Mouse (Mus musculus): ENCODE data around the gene Cela3b.

Gene Cela3b

GRCm38 (mm10) chr4:137430502-137430901 is at the start of gene Cela3b:
TSS of gene Cela3b (minus strand) at chr4:137430540.
- DNase-seq = no peak

GRCm38 (mm10) chr4:137479757-137480156 is 49.4 kb upstream of the Cela3b start:
- DNase-seq = no peak

DNA sequence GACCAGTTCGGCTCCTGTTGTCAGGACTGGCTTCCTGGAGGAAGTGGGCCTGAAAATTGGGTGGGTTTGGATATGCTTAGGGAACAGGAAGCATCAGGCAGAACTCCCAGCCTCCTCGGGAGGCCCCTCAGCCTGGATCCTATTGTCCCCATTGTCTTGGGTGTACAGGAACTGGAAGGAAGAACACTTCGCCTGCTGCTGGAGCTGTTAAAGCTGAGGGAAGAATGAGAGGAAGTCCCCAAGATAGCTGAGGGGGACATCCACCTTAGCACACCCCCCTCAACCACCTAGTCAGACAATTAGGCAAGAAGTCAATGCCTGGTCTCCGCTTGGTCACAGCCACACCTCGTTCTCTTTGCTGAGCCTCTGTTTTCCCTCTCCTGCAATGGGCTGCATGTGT is 48.0 kb upstream of the Cela3b start:
- DNase-seq = no peak

- DNase-seq = no peak
Measured at GRCm38 (mm10) chr4:137477611-137478010, 47.3 kb upstream of the Cela3b start.

DNA sequence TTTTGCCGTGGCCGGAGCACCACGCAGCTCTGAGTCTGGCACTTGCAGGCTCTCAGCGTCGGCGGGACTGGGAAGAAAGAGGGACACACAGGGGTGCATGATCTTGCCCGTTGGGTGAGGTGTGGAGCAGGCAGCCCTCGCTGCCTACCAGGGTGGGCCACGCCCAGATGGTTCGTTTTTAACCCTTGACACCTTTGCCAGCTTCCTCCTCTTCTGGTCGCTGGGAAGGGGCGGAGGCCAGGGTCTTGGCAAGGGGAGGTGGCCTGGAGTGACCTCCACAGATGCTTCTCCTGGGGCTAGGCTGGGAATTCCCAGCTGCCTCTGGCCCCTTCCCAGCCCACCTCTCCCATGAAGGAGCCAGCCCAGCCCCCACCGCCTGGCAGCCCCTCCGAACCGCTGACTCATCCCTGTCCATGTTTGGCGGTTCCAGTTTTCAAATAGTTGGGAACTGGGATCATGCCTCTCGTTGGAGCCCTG is 46.5 kb upstream of the Cela3b start:
- no peak for DNase-seq

- DNase-seq = no peak
Measured at GRCm38 (mm10) chr4:137476065-137476760, 45.9 kb upstream of the Cela3b start.

DNA sequence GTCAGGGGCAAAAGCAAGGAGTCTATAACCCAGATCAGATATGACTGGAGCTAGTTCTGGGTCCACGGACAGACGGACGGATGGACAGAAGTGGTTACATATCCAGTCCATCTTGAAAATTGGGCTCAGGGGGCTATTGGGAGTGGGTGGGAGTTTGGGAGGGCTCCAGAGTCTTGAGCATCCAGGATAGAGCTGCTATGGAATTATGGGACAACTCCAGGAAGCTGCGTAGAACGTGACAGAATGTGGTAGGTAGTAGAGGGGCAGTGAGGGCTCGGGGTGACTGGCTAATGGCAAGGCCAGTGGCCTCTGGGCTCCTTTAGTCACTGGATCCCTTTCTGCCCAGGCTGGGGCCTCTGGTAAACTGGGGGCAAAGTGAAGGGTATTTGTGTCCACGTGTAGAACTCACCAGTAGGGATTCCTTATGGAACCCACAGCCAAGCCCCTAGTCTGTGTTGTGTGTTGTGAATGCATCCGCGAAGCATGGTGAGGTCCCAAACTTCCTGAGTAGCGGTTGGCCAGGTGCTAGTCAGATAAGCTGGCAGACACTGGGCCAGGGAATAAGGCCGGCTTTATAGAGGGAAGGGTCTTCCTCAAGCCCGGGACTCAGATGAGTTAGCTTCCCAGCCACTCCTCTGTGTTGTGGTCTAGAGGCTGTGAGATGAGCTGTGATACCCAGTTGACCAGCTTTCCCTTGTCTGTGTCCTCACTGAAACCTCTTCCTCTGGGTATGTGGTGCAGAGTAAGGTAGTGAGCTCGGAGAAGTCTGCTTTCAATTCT is 45.1 kb upstream of the Cela3b start:
- no peak for DNase-seq

GRCm38 (mm10) chr4:137474694-137475093 is 44.4 kb upstream of the Cela3b start:
- no peak for DNase-seq

- DNase-seq = no peak
Measured at GRCm38 (mm10) chr4:137473701-137474388, 43.5 kb upstream of the Cela3b start.

- no peak for DNase-seq
Measured at GRCm38 (mm10) chr4:137473240-137473639, 42.9 kb upstream of the Cela3b start.

- no peak for DNase-seq
Measured at GRCm38 (mm10) chr4:137471326-137471725, 41.0 kb upstream of the Cela3b start.

DNA sequence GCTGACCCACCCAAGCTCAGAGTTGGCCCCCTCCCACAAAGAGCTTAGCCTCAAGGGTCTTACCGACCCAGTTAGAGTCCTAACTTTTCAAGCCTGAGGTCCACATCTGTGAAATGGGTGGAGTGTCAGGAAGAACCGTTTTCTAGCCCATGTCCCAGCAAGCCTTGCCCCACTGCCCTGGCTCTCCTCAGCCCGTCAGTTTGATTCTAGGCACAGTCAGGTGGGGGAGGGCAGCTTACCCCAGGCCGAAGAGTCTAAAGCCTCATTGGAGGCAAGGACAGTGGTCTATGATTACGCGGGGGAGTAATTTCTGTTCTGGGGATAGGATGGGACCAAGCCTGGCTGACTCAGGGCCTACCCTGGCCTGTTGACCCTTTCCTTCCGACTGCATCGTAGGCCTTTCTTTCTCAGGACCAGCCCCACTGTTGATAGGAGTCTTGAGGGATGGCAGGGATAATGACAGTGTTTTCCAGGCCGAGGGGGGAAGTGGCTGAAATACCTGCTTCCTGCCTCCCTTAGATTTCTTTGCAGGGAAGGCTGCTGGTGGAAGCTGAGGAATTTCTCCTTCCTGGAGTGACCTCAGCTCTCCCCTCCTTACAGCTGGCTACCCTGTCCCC is 40.5 kb upstream of the Cela3b start:
- no peak for DNase-seq

GRCm38 (mm10) chr4:137469845-137470692 is 39.7 kb upstream of the Cela3b start:
- no peak for DNase-seq

GRCm38 (mm10) chr4:137469081-137469844 is 38.9 kb upstream of the Cela3b start:
- DNase-seq = no peak

DNA sequence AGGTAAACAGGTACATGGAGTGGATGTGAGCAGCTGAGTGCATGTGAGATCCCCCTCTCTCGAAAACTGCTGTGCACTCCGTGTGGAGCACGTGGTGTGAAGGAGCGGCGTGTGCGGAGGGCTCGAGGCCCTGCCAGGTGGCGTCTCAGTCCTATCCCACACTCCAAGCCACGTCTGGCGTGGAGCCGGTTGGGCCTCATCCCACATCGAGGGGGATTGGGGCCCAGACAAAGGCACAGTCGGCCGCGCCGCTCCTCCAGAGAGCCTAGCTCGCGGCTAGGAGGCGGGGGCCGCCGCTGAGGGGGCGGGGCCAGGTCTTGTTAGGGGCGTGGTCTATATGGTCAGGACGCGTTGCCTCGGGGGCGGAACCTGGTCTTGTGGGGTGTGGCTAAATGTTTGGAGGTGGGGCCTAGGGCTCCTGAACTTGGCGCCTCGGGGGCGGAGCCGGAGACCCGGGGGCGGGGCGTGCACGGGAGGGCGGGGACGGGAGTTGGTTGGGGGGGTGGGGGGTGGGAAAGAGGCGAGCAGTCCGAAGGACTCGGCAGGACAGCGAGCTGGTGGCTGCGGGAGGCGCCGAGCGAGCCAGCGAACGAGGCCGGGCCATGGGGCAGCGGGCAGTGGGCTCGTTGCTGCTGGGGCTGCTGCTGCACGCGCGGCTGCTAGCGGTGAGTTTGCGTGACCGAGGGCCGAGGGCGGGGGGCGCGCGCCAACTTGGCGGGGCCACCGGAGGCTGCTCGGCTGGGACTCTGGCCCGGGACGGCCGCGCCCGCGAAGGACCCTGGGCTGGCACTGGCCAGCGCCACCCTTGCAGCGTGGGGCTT is 38.1 kb upstream of the Cela3b start, which contains the start of gene Hspg2:
Gene Hspg2 (plus strand): TSS at position 510 of the 821 bp plus-strand sequence.
- DNase-seq = peak; percentile 77

DNA sequence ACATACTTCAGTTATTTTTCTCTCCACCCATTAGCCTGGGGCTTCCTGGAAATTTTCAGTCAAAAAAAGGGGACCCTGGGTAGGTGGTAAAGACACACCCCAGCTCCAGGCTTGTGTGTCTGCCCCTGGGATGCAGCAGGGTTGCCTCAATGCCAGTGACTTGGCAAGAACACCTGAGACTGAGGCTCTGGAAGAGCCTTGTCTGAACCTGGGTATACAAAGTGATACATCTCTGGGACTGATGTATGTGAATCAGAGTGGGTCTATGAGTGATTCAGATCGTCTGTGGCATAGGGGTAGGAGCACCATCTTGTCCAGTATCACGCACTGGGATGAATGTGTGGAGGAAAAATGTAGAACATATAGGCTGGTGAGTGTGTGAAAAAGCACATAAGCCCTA is 37.2 kb upstream of the Cela3b start:
- DNase-seq = no peak

DNA sequence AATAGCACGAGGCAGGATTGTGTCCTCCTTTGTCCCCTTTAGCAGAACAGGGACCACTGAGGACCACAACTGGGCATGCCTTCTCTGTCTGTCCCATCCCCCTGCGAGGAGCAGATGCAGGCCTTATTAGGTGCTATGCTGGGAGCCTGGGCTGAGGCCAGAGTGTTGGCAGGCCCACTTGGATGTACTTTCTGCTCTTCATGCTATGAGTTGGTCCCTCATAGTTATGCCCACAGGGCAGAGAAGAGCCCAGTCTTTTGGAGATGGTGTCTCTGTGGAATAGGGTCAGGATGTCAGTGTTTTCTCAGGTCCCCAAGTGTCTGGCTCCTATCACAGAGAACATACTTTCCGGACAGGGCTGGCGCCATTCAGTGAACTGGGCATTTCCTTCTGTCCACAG is 36.7 kb upstream of the Cela3b start:
- no peak for DNase-seq

DNA sequence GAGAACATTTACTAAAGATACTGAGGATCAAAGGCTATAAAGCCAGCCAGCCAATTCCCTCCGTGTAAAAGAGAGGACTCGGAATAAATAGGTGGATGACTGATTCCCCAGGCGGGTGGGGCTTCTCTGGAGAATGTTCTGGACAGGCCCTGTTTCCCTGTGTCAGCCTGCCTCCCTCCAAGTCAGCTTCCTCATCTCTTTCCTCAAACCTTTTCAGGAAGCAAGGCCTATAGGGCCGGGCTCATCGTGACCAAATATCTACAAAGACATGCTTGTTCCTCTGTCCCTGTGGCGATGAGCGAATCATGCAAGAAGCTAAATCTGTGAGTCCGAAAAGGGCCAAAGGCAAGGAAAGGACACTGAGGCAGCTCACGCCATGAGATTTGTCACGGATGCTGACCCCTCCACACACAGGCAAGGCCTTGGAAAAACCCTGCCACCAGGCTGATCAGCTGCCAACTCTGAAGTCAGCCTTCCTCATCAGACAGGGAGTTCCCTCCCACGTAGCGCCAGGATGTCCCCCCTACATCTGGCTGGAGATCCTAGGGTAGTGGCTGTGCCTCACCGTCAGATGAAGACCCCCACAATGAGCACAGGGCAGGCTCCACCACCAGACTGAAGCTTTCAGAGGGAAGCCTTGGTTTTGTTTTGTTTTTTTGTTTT is 34.9 kb upstream of the Cela3b start:
- DNase-seq = no peak

GRCm38 (mm10) chr4:137461981-137462690 is 31.8 kb upstream of the Cela3b start:
- DNase-seq = no peak
